Mouse (Mus musculus): ENCODE data around the gene Glod4.

GRCm38 (mm10) chr11:76074296-76075093 lies 169.0 kb downstream of the Glod4 start:
- TF ChIP-seq GATA1 (IDR thresholded peaks at IDR 0.05; ENCODE audit: borderline replicate concordance, low read length) (no peak), FLI1 (IDR thresholded peaks at IDR 0.05; ENCODE audit: low read length) (no peak)
